Mouse (Mus musculus) limb, embryonic 10.5 days (tissue): Measurements from ENCODE around the gene Tmprss11c. TPM values are rescaled to one million over a fixed set of nuclear protein-coding genes. Genes with fewer than 3 reads are reported as not detected.

Source experiments
- polyA plus RNA-seq: library from polyadenylated mRNA; unstranded; fragments of >200 nt; fragmentation: Nextera tagmentation; extraction: Ambion mirVana; gene quantifications from 2 replicates; pipeline ENCODE4 v1.2.1, GENCODE M21; 2016

Gene Tmprss11c
- polyA plus RNA-seq, 1 experiment from 2014 or later, result not detected

Other genes with a start within 250 kb of the Tmprss11c start
- gene Cenpc1, start 223.7 kb downstream of the Tmprss11c start, polyA plus RNA-seq, result 32.7 and 37.7 TPM in 2 replicates
- 0.08 TPM in 1 of 2 replicates, not detected in the other for gene Stap1, start 217.6 kb downstream of the Tmprss11c start, polyA plus RNA-seq
- gene Uba6, start 116.5 kb downstream of the Tmprss11c start, polyA plus RNA-seq, result 14.6 and 17.5 TPM in 2 replicates
- gene Gnrhr, start 91.4 kb downstream of the Tmprss11c start, polyA plus RNA-seq, result not detected in 2 replicates
- not detected in 2 replicates for gene Tmprss11d, start 84.1 kb upstream of the Tmprss11c start, polyA plus RNA-seq
- not detected in 2 replicates for gene Tmprss11a, start 179.7 kb upstream of the Tmprss11c start, polyA plus RNA-seq
- not detected in 2 replicates for gene Tmprss11g, start 229.3 kb upstream of the Tmprss11c start, polyA plus RNA-seq